Mouse (Mus musculus) midbrain, embryonic 10.5 days (tissue): ENCODE data around the gene Cers1. TPM values are rescaled to one million over a fixed set of nuclear protein-coding genes. Genes with fewer than 3 reads are reported as not detected.

Experiments
- DNase-seq: peaks from one replicate; pipeline ENCODE4 v3.0.0-alpha.2; 2017; ENCODE audit warnings: low spot score
- H3K27ac ChIP-seq: fragments of 300-500 bp; sonication (generic); replicated peaks from 2 replicates; pipeline ENCODE4 v1.5.1; 2016; ENCODE audit warnings: mild to moderate bottlenecking
- H3K27me3 ChIP-seq: fragments of 300-500 bp; sonication (generic); 2 replicates; pipeline ENCODE4 v1.6.1; 2016; ENCODE audit warnings: low read depth, mild to moderate bottlenecking; ENCODE audit not compliant: poor library complexity, severe bottlenecking
- H3K36me3 ChIP-seq: fragments of 300-500 bp; sonication (generic); 2 replicates; pipeline ENCODE4 v1.6.1; 2016; ENCODE audit warnings: mild to moderate bottlenecking, moderate library complexity
- H3K4me1 ChIP-seq: fragments of 300-500 bp; sonication (generic); 2 replicates; pipeline ENCODE4 v1.6.1; 2016
- H3K4me3 ChIP-seq: fragments of 300-500 bp; sonication (generic); 2 replicates; pipeline ENCODE4 v1.5.1; 2016; ENCODE audit warnings: mild to moderate bottlenecking, moderate library complexity
- H3K9me3 ChIP-seq: fragments of 300-500 bp; sonication (generic); replicated peaks from 2 replicates; pipeline ENCODE4 v1.6.1; 2016; ENCODE audit warnings: mild to moderate bottlenecking
- WGBS: fragments of 180-500 bp; shearing (Covaris S2); methylation state at CpG from one replicate; pipeline ENCODE4 v1.1.7; 2016; 5-methylcytosine and 5-hydroxymethylcytosine counted together
- polyA plus RNA-seq: library from polyadenylated mRNA; unstranded; fragments of >200 nt; fragmentation: Nextera tagmentation; extraction: Ambion mirVana; gene quantifications from 2 replicates; pipeline ENCODE4 v1.2.1, GENCODE M21; 2016

Cers1 gene
- polyA plus RNA-seq, 1 experiment from 2014 or later: 4.6 TPM

- 19% methylated on average over 14 of the region's 14 CpGs for WGBS
- Histone ChIP-seq H3K36me3 (peaks cover 55% of the 10 kb centered on the region), H3K27me3 (peaks cover 36% of the 10 kb centered on the region), H3K27ac (peak within 1 kb of the TSS; percentile 75), H3K4me3 (peak within 1 kb of the TSS; percentile 40), H3K4me1 (peaks cover 40% of the 10 kb centered on the region), H3K9me3 (no peaks in the 10 kb centered on the region)
- no peak for DNase-seq
Measured at GRCm38 (mm10) chr8:70329124-70329834, 13.7 kb downstream of the Cers1 start, which contains the start of gene Gdf1. Gene Gdf1 (plus strand): TSS chr8:70329817.

- Histone ChIP-seq H3K27me3 (peaks cover 36% of the 10 kb centered on the region), H3K9me3 (no peaks in the 10 kb centered on the region), H3K4me1 (peaks cover 40% of the 10 kb centered on the region), H3K27ac (peak overlapping the region; percentile 75), H3K4me3 (peak overlapping the region; percentile 40), H3K36me3 (peaks cover 60% of the 10 kb centered on the region)
- peak; percentile 67 for DNase-seq
- 3% methylated on average over 45 of the region's 45 CpGs for WGBS
Measured at GRCm38 (mm10) chr8:70329835-70330740, 14.5 kb downstream of the Cers1 start.

- Histone ChIP-seq H3K4me3 (peak overlapping the region; percentile 40), H3K4me1 (peaks cover 40% of the 10 kb centered on the region), H3K36me3 (peaks cover 64% of the 10 kb centered on the region), H3K9me3 (no peaks in the 10 kb centered on the region), H3K27me3 (peaks cover 36% of the 10 kb centered on the region), H3K27ac (peak overlapping the region; percentile 75)
- DNase-seq: peak; percentile 82
- 22% methylated on average over 53 of the region's 53 CpGs for WGBS
Measured at GRCm38 (mm10) chr8:70330741-70331364, 15.3 kb downstream of the Cers1 start.

- H3K9me3 ChIP-seq: no peaks in the 10 kb centered on the region
- H3K36me3 ChIP-seq: peaks cover 71% of the 10 kb centered on the region
- 62% methylated on average over 19 of the region's 19 CpGs for WGBS
- DNase-seq: no peak
- peaks cover 40% of the 10 kb centered on the region for H3K4me1 ChIP-seq
- H3K27ac ChIP-seq: peak overlapping the region; percentile 46; the same call in 1 of the 2 replicates
- peaks cover 36% of the 10 kb centered on the region for H3K27me3 ChIP-seq
- no peak overlapping the region for H3K4me3 ChIP-seq
Measured at GRCm38 (mm10) chr8:70331526-70331925, 16.0 kb downstream of the Cers1 start.

- peak overlapping the region; percentile 25; the same call in 1 of the 2 replicates for H3K4me3 ChIP-seq
- no peaks in the 10 kb centered on the region for H3K9me3 ChIP-seq
- peaks cover 74% of the 10 kb centered on the region for H3K36me3 ChIP-seq
- H3K4me1 ChIP-seq: peaks cover 40% of the 10 kb centered on the region
- H3K27me3 ChIP-seq: peaks cover 36% of the 10 kb centered on the region
- H3K27ac ChIP-seq: 0 out of 2 replicates have a peak overlapping the region, but pooled peaks have one; percentile 14
- 24% methylated on average over 41 of the region's 41 CpGs for WGBS
- peak; percentile 78 for DNase-seq
Measured at GRCm38 (mm10) chr8:70332070-70332877, 16.7 kb downstream of the Cers1 start.

- 95% methylated on average over 6 of the region's 6 CpGs for WGBS
- Histone ChIP-seq H3K4me1 (peaks cover 40% of the 10 kb centered on the region), H3K9me3 (no peaks in the 10 kb centered on the region), H3K27ac (no peak overlapping the region), H3K4me3 (no peak overlapping the region), H3K27me3 (peaks cover 36% of the 10 kb centered on the region), H3K36me3 (peaks cover 74% of the 10 kb centered on the region)
- DNase-seq: no peak
Measured at GRCm38 (mm10) chr8:70332878-70333202, 17.3 kb downstream of the Cers1 start.

- Histone ChIP-seq H3K27me3 (no peaks in the 10 kb centered on the region), H3K9me3 (no peaks in the 10 kb centered on the region), H3K27ac (no peak overlapping the region), H3K4me1 (no peaks in the 10 kb centered on the region), H3K36me3 (peaks cover 100% of the 10 kb centered on the region), H3K4me3 (no peak overlapping the region)
- 94% methylated on average over 7 of the region's 7 CpGs for WGBS
- no peak for DNase-seq
Measured at GRCm38 (mm10) chr8:70338931-70339330, 23.4 kb downstream of the Cers1 start.

GRCm38 (mm10) chr8:70340659-70341058 is 25.1 kb downstream of the Cers1 start:
- H3K36me3 ChIP-seq: peaks cover 89% of the 10 kb centered on the region

GRCm38 (mm10) chr8:70342007-70342406 is 26.4 kb downstream of the Cers1 start:
- Histone ChIP-seq H3K36me3 (peaks cover 89% of the 10 kb centered on the region), H3K27me3 (no peaks in the 10 kb centered on the region), H3K4me1 (no peaks in the 10 kb centered on the region), H3K4me3 (no peak overlapping the region), H3K27ac (no peak overlapping the region), H3K9me3 (no peaks in the 10 kb centered on the region)
- DNase-seq: no peak
- WGBS: 96% methylated on average over 14 of the region's 14 CpGs

More at GRCm38 (mm10) chr8:70340659-70341058, 25.1 kb downstream of the Cers1 start:
- no peaks in the 10 kb centered on the region for H3K9me3 ChIP-seq
- no peak overlapping the region for H3K4me3 ChIP-seq
- 93% methylated on average over 7 of the region's 7 CpGs for WGBS
- H3K27me3 ChIP-seq: no peaks in the 10 kb centered on the region
- no peak overlapping the region for H3K27ac ChIP-seq
- no peak for DNase-seq
- H3K4me1 ChIP-seq: no peaks in the 10 kb centered on the region

GRCm38 (mm10) chr8:70343076-70343475 is 27.5 kb downstream of the Cers1 start:
- Histone ChIP-seq H3K27ac (no peak overlapping the region), H3K9me3 (no peaks in the 10 kb centered on the region), H3K36me3 (peaks cover 89% of the 10 kb centered on the region), H3K27me3 (no peaks in the 10 kb centered on the region), H3K4me1 (peaks cover 3% of the 10 kb centered on the region), H3K4me3 (no peak overlapping the region)
- no peak for DNase-seq
- WGBS: 93% methylated on average over 7 of the region's 7 CpGs

GRCm38 (mm10) chr8:70343696-70344095 is 28.1 kb downstream of the Cers1 start:
- H3K36me3 ChIP-seq: peaks cover 89% of the 10 kb centered on the region

GRCm38 (mm10) chr8:70344279-70344678 is 28.7 kb downstream of the Cers1 start:
- peaks cover 15% of the 10 kb centered on the region for H3K4me1 ChIP-seq
- no peaks in the 10 kb centered on the region for H3K9me3 ChIP-seq
- no peak for DNase-seq
- peaks cover 89% of the 10 kb centered on the region for H3K36me3 ChIP-seq
- H3K4me3 ChIP-seq: no peak overlapping the region
- no peak overlapping the region for H3K27ac ChIP-seq
- 85% methylated on average over 2 of the region's 2 CpGs for WGBS
- H3K27me3 ChIP-seq: no peaks in the 10 kb centered on the region

More at GRCm38 (mm10) chr8:70343696-70344095, 28.1 kb downstream of the Cers1 start:
- Histone ChIP-seq H3K4me3 (no peak overlapping the region), H3K4me1 (peaks cover 10% of the 10 kb centered on the region), H3K27me3 (no peaks in the 10 kb centered on the region), H3K27ac (no peak overlapping the region), H3K9me3 (no peaks in the 10 kb centered on the region)
- 69% methylated on average over 6 of the region's 6 CpGs for WGBS
- no peak for DNase-seq
